Mouse (Mus musculus): ENCODE data around the gene Unk.
"Not testable (repeated sequence)": the region's sequence is repeated elsewhere in the genome, so short reads cannot be mapped to it uniquely, and the experiment has no call there.

Unk gene

GRCm38 (mm10) chr11:116091591-116091990 is 61.5 kb downstream of the Unk start:
- DNase-seq, result no peak

- not testable (repeated sequence) for DNase-seq
These were observed 62.8 kb downstream of the Unk start for GRCm38 (mm10) chr11:116092959-116093358.

DNA sequence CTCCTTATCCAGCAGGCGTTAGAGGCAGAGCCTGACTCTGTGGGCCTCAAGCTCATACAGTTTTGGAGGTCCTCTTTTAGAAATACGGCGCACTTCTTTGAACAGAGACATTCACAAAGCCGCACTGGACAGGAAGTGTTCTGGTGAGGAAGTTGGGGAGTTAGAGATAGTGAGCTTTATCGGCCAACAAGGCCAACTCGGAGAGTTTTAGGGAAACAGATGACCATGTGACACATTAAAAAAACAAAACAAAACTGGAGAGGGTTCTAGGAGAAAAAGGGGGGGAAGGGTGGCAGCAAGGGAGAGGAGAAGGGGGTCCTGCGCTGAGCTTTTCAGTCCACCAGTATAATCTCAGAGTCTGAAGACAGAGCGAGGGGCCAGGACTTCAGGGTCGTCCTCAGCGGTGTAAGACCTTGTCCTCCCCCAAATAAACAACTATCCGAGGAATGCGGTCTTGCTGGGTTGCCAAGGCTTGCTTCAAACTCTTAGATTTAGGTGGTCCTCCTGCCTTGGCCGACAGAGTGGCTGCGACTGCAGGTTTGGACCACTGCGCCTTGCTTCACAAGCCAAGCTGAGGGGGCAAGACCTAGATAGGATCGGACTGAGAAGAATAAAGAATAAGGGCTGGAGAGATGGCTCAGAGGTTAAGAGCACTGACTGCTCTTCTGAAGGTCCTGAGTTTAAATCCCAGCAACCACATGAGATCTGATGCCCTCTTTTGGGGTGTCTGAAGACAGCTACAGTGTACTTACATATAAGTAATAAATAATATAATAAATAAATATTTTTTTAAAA is 63.8 kb downstream of the Unk start:
- DNase-seq, result no peak

- no peak for DNase-seq
These were observed 65.5 kb downstream of the Unk start for GRCm38 (mm10) chr11:116095573-116095972.

GRCm38 (mm10) chr11:116096213-116097108 is 66.3 kb downstream of the Unk start:
- no peak for DNase-seq

GRCm38 (mm10) chr11:116098711-116099460 is 68.8 kb downstream of the Unk start:
- no peak for DNase-seq

DNA sequence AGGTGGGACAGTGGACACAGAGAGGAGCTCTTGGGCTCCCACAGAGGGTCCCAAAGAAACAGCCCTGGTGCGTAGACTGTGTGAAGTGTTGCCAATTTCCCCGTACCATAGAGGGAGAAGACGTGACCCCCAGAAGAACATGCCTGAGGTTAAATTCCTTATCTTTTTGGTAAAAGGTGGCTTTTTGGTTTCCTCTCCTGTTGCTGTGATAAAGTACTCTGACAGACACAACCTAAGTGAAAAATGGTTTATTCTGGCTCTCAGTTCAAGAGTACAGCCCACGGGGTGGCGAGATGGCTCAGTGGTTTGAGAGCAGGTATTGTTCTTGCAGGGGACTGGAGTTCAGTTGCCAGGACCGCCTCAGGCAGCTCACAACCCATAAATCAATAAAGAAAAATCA is 69.3 kb downstream of the Unk start:
- DNase-seq, result no peak

- DNase-seq, result no peak
These were observed 70.3 kb downstream of the Unk start for GRCm38 (mm10) chr11:116100385-116100784.

GRCm38 (mm10) chr11:116100839-116101238 is 70.7 kb downstream of the Unk start:
- no peak for DNase-seq

DNA sequence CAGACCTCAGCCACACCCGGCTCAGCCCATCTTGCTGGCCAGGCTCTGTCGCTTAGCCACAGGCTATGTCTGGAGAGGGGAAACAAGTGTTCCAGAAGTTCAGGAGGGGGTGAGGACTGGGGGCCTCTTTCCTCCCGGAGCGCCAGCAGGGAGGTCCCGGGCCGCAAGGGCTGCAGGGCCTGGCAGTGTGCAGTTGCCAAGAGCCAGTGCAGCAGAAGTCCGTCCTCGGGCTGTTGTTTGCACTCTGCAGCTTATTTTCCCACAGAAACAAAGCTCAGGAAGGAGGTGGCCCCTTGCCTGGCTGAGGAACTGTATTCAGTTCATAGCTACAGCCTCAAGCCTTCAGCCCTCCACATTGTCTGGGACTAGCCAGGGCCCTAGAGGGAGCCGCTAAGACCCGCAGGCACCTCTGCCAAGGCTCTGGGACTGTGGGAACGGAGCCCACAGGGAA is 71.8 kb downstream of the Unk start:
- DNase-seq, result no peak

DNA sequence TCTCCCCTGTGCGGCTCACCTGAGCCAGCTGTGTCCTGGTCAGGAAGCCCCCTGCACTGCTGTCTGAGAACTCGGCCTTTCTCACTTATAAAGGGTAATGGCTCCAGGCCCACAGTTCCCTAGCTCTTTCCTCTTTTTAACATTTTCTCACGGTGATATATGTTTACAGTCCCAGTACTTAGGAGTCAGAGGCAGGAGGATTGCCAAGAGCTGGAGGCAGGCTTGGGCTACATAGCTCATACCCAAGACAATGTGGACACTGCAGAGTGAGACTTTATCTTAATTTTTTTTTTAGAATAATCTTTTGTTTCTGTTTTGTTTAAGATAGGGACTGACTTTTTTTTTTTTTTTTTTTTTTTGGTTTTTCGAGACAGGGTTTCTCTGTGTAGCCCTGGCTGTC is 72.3 kb downstream of the Unk start:
- no peak for DNase-seq

GRCm38 (mm10) chr11:116103572-116103971 is 73.5 kb downstream of the Unk start:
- DNase-seq, result no peak

- no peak for DNase-seq
These were observed 74.0 kb downstream of the Unk start for GRCm38 (mm10) chr11:116104006-116104646.

DNA sequence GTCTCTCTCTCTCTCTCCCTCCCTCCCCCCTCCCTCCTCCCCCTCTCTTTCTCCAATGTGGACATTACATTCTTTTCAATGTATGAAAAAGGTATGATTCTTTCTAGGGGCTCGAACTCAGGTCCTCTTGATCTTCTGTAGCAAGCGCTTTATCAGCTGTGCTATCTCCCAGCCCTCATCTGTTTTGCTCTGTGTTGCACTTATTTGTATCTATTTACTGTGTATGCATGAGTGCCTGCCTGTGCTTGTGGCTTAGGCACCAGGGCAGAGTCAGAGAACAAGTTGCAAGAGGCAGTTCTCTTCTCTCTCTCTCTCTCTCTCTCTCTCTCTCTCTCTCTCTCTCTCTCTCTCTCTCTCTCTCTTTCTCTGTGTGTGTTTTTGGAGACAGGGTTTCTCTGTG is 74.9 kb downstream of the Unk start:
- DNase-seq, result no peak

GRCm38 (mm10) chr11:116106154-116106962 is 76.2 kb downstream of the Unk start:
- DNase-seq, result no peak

GRCm38 (mm10) chr11:116106963-116107776 is 77.0 kb downstream of the Unk start:
- DNase-seq, result no peak

- DNase-seq, result no peak
These were observed 77.7 kb downstream of the Unk start for GRCm38 (mm10) chr11:116107777-116108285.

- peak; percentile 53 for DNase-seq
These were observed 78.5 kb downstream of the Unk start for GRCm38 (mm10) chr11:116108464-116109137.

DNA sequence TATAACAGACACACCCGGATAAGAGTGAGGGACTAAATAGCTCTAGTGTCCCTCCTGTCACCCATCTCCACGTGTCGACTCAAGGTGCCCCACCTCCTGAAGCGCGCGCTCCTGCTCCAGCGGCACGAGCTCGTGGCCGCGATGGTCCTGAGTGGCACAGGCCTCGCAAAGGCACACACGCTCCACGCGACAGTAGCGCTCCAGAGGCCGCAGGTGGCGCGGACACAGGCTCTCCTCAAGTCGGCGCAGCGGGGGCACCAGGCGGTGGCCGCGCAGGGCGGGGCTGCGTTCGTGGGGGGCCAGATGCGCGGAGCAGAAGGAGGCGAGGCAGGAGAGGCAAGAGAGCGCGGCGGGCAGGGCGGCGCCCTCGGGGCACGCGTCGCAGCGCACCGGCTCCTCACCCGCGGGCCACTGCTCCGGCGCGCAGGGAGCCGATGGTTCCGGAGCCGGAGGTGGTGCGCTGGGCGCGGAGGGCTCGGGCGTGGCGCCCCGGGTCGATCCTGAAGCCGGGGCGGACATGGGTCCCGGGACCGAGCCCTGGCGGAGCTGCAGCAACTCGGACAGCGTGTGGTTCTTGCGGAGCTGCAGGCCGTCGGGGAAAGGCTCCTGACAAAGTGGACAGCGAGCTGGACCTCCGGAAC is 79.4 kb downstream of the Unk start:
- no peak for DNase-seq

Measured in right cerebral cortex, postnatal 25 days (tissue).